Mouse (Mus musculus) heart, embryonic 13.5 days (tissue): ENCODE results near the gene Pde8b. TPM values are rescaled to one million over a fixed set of nuclear protein-coding genes. Genes with fewer than 3 reads are reported as not detected.
"Not testable (repeated sequence)": the region's sequence is repeated elsewhere in the genome, so short reads cannot be mapped to it uniquely, and the experiment has no call there.

Experiments used
- ATAC-seq: fragments of 200-750 bp; cut with Nextera tagmentation; 2 replicates; pipeline ENCODE4 v1.8.0; 2017; ENCODE audit warnings: moderate TSS enrichment; ENCODE audit not compliant: insufficient number of reproducible peaks, low FRiP score, low TSS enrichment; ENCODE audit errors: extremely low read depth
- H3K27ac ChIP-seq: fragments of 300-500 bp; sonication (generic); replicated peaks from 2 replicates; pipeline ENCODE4 v1.5.1; 2015; ENCODE audit warnings: moderate library complexity, mild to moderate bottlenecking, inconsistent platforms
- H3K27me3 ChIP-seq: fragments of 300-500 bp; sonication (generic); replicated peaks from 2 replicates; pipeline ENCODE4 v1.6.1; 2015; ENCODE audit warnings: mild to moderate bottlenecking, inconsistent platforms
- H3K36me3 ChIP-seq: fragments of 300-500 bp; sonication (generic); 2 replicates; pipeline ENCODE4 v1.6.1; 2015; ENCODE audit warnings: mild to moderate bottlenecking, inconsistent platforms
- H3K4me1 ChIP-seq: fragments of 300-500 bp; sonication (generic); 2 replicates; pipeline ENCODE4 v1.6.1; 2015; ENCODE audit warnings: inconsistent platforms
- H3K4me2 ChIP-seq: fragments of 300-500 bp; sonication (generic); 2 replicates; pipeline ENCODE4 v1.6.1; 2015; ENCODE audit warnings: inconsistent platforms, mild to moderate bottlenecking, moderate library complexity
- H3K4me3 ChIP-seq: fragments of 300-500 bp; sonication (generic); 2 replicates; pipeline ENCODE4 v1.5.1; 2015; ENCODE audit warnings: moderate library complexity, mild to moderate bottlenecking, inconsistent platforms
- H3K9ac ChIP-seq: fragments of 300-500 bp; sonication (generic); 2 replicates; pipeline ENCODE4 v1.6.1; 2015; ENCODE audit warnings: inconsistent platforms, mild to moderate bottlenecking, moderate library complexity
- H3K9me3 ChIP-seq: fragments of 300-500 bp; sonication (generic); 2 replicates; pipeline ENCODE4 v1.6.1; 2016; ENCODE audit warnings: inconsistent platforms
- WGBS: fragments of 180-500 bp; shearing (Covaris S2); methylation state at CpG from one replicate; pipeline ENCODE4 v1.1.7; 2015; ENCODE audit warnings: mixed read lengths; 5-methylcytosine and 5-hydroxymethylcytosine counted together
- polyA plus RNA-seq: library from polyadenylated mRNA; unstranded; fragments of >200 nt; fragmentation: Nextera tagmentation; extraction: Ambion mirVana; gene quantifications from 2 replicates; pipeline ENCODE4 v1.2.1, GENCODE M21; 2015

Pde8b gene
- polyA plus RNA-seq, 1 experiment from 2014 or later, result 0.55 TPM

DNA sequence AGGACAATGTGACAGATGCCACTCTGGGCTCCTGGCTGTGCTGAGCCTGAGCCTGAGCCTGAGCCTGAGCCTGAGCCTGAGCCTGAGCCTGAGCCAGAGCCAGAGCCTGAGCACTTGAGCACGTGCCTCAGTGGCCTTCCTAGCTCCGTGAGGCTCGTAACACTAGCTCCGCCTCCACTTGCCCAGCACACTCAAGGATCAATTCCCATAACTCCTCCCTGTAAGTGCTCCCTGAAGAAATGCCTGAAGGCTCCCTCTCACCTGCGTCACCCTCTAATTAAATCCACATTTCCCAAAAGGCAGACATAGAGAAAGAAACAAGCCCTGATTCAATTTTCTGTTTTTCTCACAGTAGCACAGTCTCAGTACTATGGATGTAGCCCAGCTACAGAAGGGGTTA, 37.8 kb downstream of the Pde8b start:
- Histone ChIP-seq H3K9me3 (no peaks in the 10 kb centered on the region), H3K27me3 (0 out of 2 replicates have a peak, but pooled peaks cover 5% of the 10 kb centered on the region), H3K9ac (no peak overlapping the region), H3K27ac (no peak overlapping the region), H3K4me3 (no peak overlapping the region), H3K4me1 (no peaks in the 10 kb centered on the region), H3K36me3 (no peaks in the 10 kb centered on the region), H3K4me2 (no peak overlapping the region)
- WGBS, result 53% methylated on average over 5 of the region's 5 CpGs
- ATAC-seq, result no peak

GRCm38 (mm10) chr13:95207301-95207700, 42.8 kb downstream of the Pde8b start:
- H3K4me3 ChIP-seq, H3K4me1 ChIP-seq, H3K27ac ChIP-seq, H3K9ac ChIP-seq, ATAC-seq, H3K36me3 ChIP-seq, H3K9me3 ChIP-seq, H3K4me2 ChIP-seq, H3K27me3 ChIP-seq: not testable (repeated sequence)
- 79% methylated on average over 7 of the region's 7 CpGs for WGBS

DNA sequence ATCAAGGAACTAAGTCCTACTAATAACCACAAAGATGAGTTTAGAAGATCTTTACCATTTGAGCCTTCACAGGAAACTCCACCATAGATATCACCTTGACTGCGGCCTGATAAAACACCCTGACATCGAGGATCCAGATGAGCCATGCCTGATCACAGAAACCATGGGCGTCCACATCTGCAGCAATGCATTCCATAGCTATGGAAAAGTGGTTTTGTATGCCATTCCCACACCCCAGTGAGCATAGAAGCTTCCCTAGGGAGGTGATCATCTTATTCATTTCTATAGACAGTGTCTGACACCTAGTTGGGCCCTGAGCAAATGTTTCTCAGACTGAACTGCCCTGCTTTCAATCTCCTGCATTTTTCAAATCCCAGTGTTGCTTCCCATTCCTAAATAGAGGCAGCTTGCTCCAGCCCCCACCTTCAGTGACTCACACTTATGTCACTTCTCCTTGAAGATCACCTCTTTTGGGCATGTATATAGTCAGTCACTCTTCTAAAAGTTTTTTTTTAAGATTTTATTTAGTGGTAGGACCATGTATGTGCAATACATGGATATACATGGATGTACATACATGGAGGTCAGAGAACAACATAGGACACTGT, 47.9 kb downstream of the Pde8b start:
- no peak overlapping the region for H3K27ac ChIP-seq
- no peaks in the 10 kb centered on the region for H3K9me3 ChIP-seq
- WGBS, result 71% methylated on average over 3 of the region's 3 CpGs
- no peaks in the 10 kb centered on the region for H3K4me1 ChIP-seq
- no peaks in the 10 kb centered on the region for H3K36me3 ChIP-seq
- ATAC-seq, result no peak
- no peak overlapping the region for H3K4me2 ChIP-seq
- H3K4me3 ChIP-seq, result no peak overlapping the region
- no peaks in the 10 kb centered on the region; the same call in 1 of the 2 replicates for H3K27me3 ChIP-seq
- H3K9ac ChIP-seq, result no peak overlapping the region

GRCm38 (mm10) chr13:95200817-95201216, 49.3 kb downstream of the Pde8b start:
- H3K9ac ChIP-seq, result no peak overlapping the region
- H3K4me1 ChIP-seq, result no peaks in the 10 kb centered on the region
- H3K27ac ChIP-seq, result no peak overlapping the region
- no peaks in the 10 kb centered on the region; the same call in 1 of the 2 replicates for H3K27me3 ChIP-seq
- no peaks in the 10 kb centered on the region for H3K36me3 ChIP-seq
- no peaks in the 10 kb centered on the region for H3K9me3 ChIP-seq
- no peak for ATAC-seq
- WGBS, result 71% methylated on average over 8 of the region's 8 CpGs
- H3K4me3 ChIP-seq, result no peak overlapping the region
- H3K4me2 ChIP-seq, result no peak overlapping the region

- no peak overlapping the region for H3K4me2 ChIP-seq
- no peaks in the 10 kb centered on the region for H3K36me3 ChIP-seq
- H3K4me1 ChIP-seq, result no peaks in the 10 kb centered on the region
- H3K27me3 ChIP-seq, result no peaks in the 10 kb centered on the region; the same call in 1 of the 2 replicates
- no peak overlapping the region for H3K27ac ChIP-seq
- no peak overlapping the region for H3K9ac ChIP-seq
- no peaks in the 10 kb centered on the region for H3K9me3 ChIP-seq
- no peak for ATAC-seq
- H3K4me3 ChIP-seq, result no peak overlapping the region
These were observed 50.1 kb downstream of the Pde8b start for GRCm38 (mm10) chr13:95200036-95200435.

- no peak for ATAC-seq
- Histone ChIP-seq H3K4me1 (no peaks in the 10 kb centered on the region), H3K4me3 (no peak overlapping the region), H3K9ac (no peak overlapping the region), H3K36me3 (no peaks in the 10 kb centered on the region), H3K4me2 (no peak overlapping the region), H3K27me3 (peaks cover 4% of the 10 kb centered on the region), H3K9me3 (no peaks in the 10 kb centered on the region), H3K27ac (no peak overlapping the region)
- 72% methylated on average over 7 of the region's 7 CpGs for WGBS
These were observed 53.9 kb downstream of the Pde8b start for GRCm38 (mm10) chr13:95196106-95196705.

DNA sequence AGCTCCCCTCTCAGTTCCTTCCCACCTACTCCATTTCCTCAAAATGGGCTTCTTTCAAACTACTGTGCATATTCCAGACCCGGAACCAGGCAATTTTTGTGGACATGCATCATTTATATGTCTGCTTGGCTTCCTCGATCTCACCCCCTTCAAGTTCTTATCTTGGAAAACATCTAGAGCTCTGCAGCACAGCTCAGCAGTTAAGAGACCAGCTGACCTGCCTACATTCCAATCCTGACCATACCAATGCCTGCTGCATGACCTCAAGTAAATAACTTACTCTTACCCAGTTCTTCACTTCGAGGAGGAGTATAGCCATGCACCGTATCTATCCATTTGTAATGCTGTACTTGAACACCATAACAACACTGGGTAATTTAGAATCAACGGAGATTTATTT, 58.2 kb downstream of the Pde8b start:
- no peak for ATAC-seq
- peaks cover 4% of the 10 kb centered on the region; the same call in 1 of the 2 replicates for H3K27me3 ChIP-seq
- no peak overlapping the region for H3K4me2 ChIP-seq
- H3K9me3 ChIP-seq, result no peaks in the 10 kb centered on the region
- H3K9ac ChIP-seq, result no peak overlapping the region
- WGBS, result 79% methylated on average over 5 of the region's 5 CpGs
- no peak overlapping the region for H3K27ac ChIP-seq
- H3K36me3 ChIP-seq, result no peaks in the 10 kb centered on the region
- no peaks in the 10 kb centered on the region for H3K4me1 ChIP-seq
- no peak overlapping the region for H3K4me3 ChIP-seq

DNA sequence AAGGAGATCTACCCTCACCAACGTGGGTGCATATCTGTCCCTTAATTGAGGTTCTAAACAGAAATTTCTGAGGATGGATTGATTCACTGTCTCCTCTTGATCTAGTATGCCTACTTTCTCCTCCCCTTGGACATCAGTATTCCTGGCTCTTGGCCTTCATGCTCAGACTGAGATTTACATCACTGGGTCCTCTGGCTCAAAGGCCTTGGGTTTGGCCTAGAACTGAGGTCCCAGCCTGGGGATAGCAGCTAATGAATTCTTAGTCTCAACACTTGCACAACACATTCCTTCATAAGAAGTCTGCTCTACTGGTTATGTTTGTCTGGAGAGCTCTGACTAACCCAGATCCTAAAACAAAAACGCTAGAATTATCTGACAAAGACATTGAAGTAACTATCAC, 61.0 kb downstream of the Pde8b start:
- WGBS, result 70% methylated on average over 2 of the region's 2 CpGs
- Histone ChIP-seq H3K4me2 (no peak overlapping the region), H3K4me3 (no peak overlapping the region), H3K27me3 (peaks cover 4% of the 10 kb centered on the region; the same call in 1 of the 2 replicates), H3K27ac (no peak overlapping the region), H3K9ac (no peak overlapping the region), H3K36me3 (no peaks in the 10 kb centered on the region), H3K4me1 (no peaks in the 10 kb centered on the region), H3K9me3 (no peaks in the 10 kb centered on the region)
- no peak for ATAC-seq

- H3K27me3 ChIP-seq, result peaks cover 4% of the 10 kb centered on the region; the same call in 1 of the 2 replicates
- no peak overlapping the region for H3K4me3 ChIP-seq
- no peaks in the 10 kb centered on the region for H3K4me1 ChIP-seq
- ATAC-seq, result no peak
- H3K9me3 ChIP-seq, result no peaks in the 10 kb centered on the region
- H3K9ac ChIP-seq, result no peak overlapping the region
- H3K36me3 ChIP-seq, result no peaks in the 10 kb centered on the region
- H3K4me2 ChIP-seq, result no peak overlapping the region
- 85% methylated on average over 5 of the region's 5 CpGs for WGBS
- H3K27ac ChIP-seq, result no peak overlapping the region
These were observed 62.9 kb downstream of the Pde8b start for GRCm38 (mm10) chr13:95187153-95187665.

DNA sequence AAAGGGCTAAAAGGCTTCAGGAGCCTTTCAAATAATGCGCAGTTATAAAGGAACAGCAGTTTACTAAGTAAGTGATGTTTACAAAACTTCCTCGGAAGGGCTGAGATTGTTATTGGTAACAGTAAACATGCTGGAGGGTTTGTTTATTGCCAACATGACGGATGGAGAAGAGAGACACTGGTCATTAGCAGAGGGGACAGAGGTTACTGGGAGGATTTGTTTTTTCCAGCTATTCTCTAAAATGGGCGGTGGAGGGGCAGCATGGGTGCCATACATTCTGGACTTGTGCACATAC, 63.4 kb downstream of the Pde8b start:
- no peak overlapping the region for H3K9ac ChIP-seq
- 68% methylated on average over 4 of the region's 4 CpGs for WGBS
- no peaks in the 10 kb centered on the region for H3K4me1 ChIP-seq
- no peak overlapping the region for H3K4me2 ChIP-seq
- H3K36me3 ChIP-seq, result no peaks in the 10 kb centered on the region
- no peaks in the 10 kb centered on the region for H3K9me3 ChIP-seq
- no peak overlapping the region for H3K4me3 ChIP-seq
- ATAC-seq, result no peak
- no peak overlapping the region for H3K27ac ChIP-seq
- peaks cover 3% of the 10 kb centered on the region; the same call in 1 of the 2 replicates for H3K27me3 ChIP-seq

- Histone ChIP-seq H3K27me3 (no peaks in the 10 kb centered on the region), H3K4me2 (no peak overlapping the region), H3K4me1 (no peaks in the 10 kb centered on the region), H3K9me3 (no peaks in the 10 kb centered on the region), H3K36me3 (no peaks in the 10 kb centered on the region), H3K4me3 (no peak overlapping the region), H3K9ac (no peak overlapping the region), H3K27ac (no peak overlapping the region)
- no peak for ATAC-seq
- WGBS, result 54% methylated on average over 10 of the region's 10 CpGs
These were observed 64.0 kb downstream of the Pde8b start for GRCm38 (mm10) chr13:95185891-95186740.
